Mouse (Mus musculus) CH12.LX (cell line): ENCODE data around the gene Gm37240.

Source experiments
- CTCF ChIP-seq, 2 experiments: IDR thresholded peaks in 1 of 2; conservative IDR thresholded peaks in 1 of 2; 2 replicates each; pipeline ENCODE4 v1.5.1; 2011 to 2012; ENCODE audit warnings: low read depth in 2 of 2, low read length in 2 of 2, improper control_type of control experiment in 1 of 2, inconsistent platforms in 1 of 2, mild to moderate bottlenecking in 1 of 2, moderate library complexity in 1 of 2
- ELF1 ChIP-seq: IDR thresholded peaks from 2 replicates; pipeline ENCODE4 v1.6.1; 2014; ENCODE audit warnings: low read depth, mild to moderate bottlenecking, inconsistent platforms, low read length, improper control_type of control experiment
- EP300 ChIP-seq: IDR thresholded peaks from 2 replicates; pipeline ENCODE4 v1.6.1; 2011; ENCODE audit warnings: low read length, improper control_type of control experiment
- IRF4 ChIP-seq: IDR thresholded peaks from 2 replicates; pipeline ENCODE4 v1.6.1; 2014; ENCODE audit warnings: low read depth, mild to moderate bottlenecking, inconsistent platforms, low read length, improper control_type of control experiment
- POLR2A ChIP-seq: IDR thresholded peaks from 2 replicates; pipeline ENCODE4 v1.6.1; 2011; ENCODE audit warnings: low read depth, mild to moderate bottlenecking, improper control_type of control experiment, low read length
- RAD21 ChIP-seq: IDR thresholded peaks from 2 replicates; pipeline ENCODE4 v1.6.1; 2011; ENCODE audit warnings: low read depth, mild to moderate bottlenecking, low read length, improper control_type of control experiment, moderate library complexity
- UBTF ChIP-seq: IDR thresholded peaks from 2 replicates; pipeline ENCODE4 v1.6.1; 2012; ENCODE audit warnings: low read depth, mild to moderate bottlenecking, inconsistent platforms, low read length, improper control_type of control experiment, moderate library complexity

- TF ChIP-seq RAD21 (no peak), POLR2A (no peak), ELF1 (no peak), CTCF (conservative IDR thresholded peaks at IDR 0.05 in 1 of 2, IDR thresholded peaks at IDR 0.05 in 1 of 2; ENCODE audit: low read depth in 2 of 2, low read length in 2 of 2) (no peak), UBTF (no peak), IRF4 (no peak), EP300 (no peak)
These were observed 1438.3 kb downstream of the Gm37240 start for GRCm38 (mm10) chr3:84449015-84449414.
